Comparison of ENCODE assay signal across 16 mouse cellular contexts in the genomic region with DNA sequence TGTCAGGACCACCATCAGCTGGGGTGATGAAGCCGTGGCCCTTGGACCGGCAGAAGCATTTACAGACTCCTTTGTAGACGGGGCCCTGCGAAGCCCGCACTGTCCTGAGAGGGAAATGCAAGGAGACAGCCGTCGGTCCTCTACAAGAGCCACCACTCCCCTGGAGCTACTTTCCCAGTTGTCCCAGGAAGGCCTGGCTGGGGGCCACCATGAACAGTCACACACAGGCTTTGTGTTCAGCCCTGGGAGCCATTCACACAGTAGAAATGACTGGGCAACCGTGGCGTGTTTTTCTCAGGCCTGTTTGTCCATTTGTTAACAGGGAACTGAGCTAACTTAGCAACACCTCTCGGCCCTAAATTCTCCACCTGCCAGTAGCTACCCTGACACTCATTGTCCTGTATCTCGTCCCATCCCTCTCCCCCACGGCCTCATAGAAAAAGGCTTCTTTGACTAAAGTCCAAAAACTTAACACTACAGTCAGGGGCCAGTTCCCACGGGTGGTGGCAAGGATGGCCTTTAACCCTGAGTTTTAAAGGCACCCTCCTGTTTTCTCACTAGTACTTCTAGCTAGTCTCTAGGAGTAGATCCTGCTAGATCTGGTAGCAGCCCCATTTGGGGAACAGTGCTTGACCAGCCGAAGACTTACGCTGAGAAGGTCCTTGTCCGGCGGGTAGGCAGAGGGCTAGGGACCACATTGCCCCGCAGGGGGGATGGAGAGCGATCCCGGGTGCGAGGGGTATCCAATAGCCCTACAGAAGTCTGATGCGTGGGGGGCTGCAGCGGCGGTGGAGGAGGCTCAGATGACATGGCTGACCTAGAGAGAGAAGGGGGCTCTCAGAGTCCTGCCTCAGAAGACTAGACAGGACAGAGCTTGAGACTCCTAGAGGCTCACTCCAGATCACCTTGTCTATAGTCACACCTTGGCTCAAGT. TPM values are rescaled to one million over a fixed set of nuclear protein-coding genes. Genes with fewer than 3 reads are reported as not detected.
DNase-seq lines count a peak whose midpoint lies in the region; ATAC-seq lines count a peak whose summit lies in the region.
"Had no signal": no experiment of that assay in that cellular context is flagged by ENCODE, and none has a peak within 500 bp of the region (broad histone marks: within the 10 kb centered on the region; RNA-seq: fewer than 3 reads in every experiment).

No protein-coding gene starts in this region.

- peaks cover 57% of the 10 kb centered on the region for H3K4me1 ChIP-seq in neural tube, embryonic 15.5 days
- peaks cover 30% of the 10 kb centered on the region for H3K4me1 ChIP-seq in intestine, embryonic 16.5 days (ENCODE audit: control insufficient read depth, insufficient read depth, low read length)

- no peaks in the 10 kb centered on the region for H3K27me3 ChIP-seq in neural tube, embryonic 15.5 days (replicated peaks)
- no peaks in the 10 kb centered on the region for H3K27me3 ChIP-seq in intestine, embryonic 16.5 days (replicated peaks; ENCODE audit: control insufficient read depth, insufficient read depth, low read length)
- H3K27me3 ChIP-seq: midbrain, embryonic 12.5 days had no signal

- WGBS in neural tube, embryonic 15.5 days = 79% methylated on average over 24 of the region's 24 CpGs
- WGBS in intestine, embryonic 16.5 days = 82% methylated on average over 24 of the region's 24 CpGs

- H3K9ac ChIP-seq in neural tube, embryonic 15.5 days (replicated peaks) = no peak overlapping the region
- H3K9ac ChIP-seq in intestine, embryonic 16.5 days (ENCODE audit: low read depth, low read length) = no peak overlapping the region
- H3K9ac ChIP-seq: midbrain, embryonic 12.5 days had no signal

- H3K4me3 ChIP-seq in neural tube, embryonic 15.5 days (replicated peaks) = no peak overlapping the region
- no peak overlapping the region for H3K4me3 ChIP-seq in intestine, embryonic 16.5 days (ENCODE audit: low read length)
- H3K4me3 ChIP-seq: erythroblast, embryonic 14.5 days; midbrain, embryonic 12.5 days had no signal

- ATAC-seq in neural tube, embryonic 15.5 days (ENCODE audit: low FRiP score) = peak; percentile 32; the same call in 1 of the 2 replicates
- no peak for ATAC-seq in intestine, embryonic 16.5 days

- H3K9me3 ChIP-seq in neural tube, embryonic 15.5 days (replicated peaks) = no peaks in the 10 kb centered on the region
- no peaks in the 10 kb centered on the region for H3K9me3 ChIP-seq in intestine, embryonic 16.5 days (ENCODE audit: control insufficient read depth, low read length)
- H3K9me3 ChIP-seq: midbrain, embryonic 12.5 days had no signal

- peak overlapping the region; percentile 64 for H3K27ac ChIP-seq in neural tube, embryonic 15.5 days (replicated peaks)
- H3K27ac ChIP-seq in intestine, embryonic 16.5 days (ENCODE audit: low read length) = no peak overlapping the region
- H3K27ac ChIP-seq: midbrain, embryonic 12.5 days had no signal

- H3K4me2 ChIP-seq in neural tube, embryonic 15.5 days = no peak overlapping the region; the same call in 1 of the 2 replicates
- no peak overlapping the region for H3K4me2 ChIP-seq in intestine, embryonic 16.5 days (ENCODE audit: low read depth, low read length)
- H3K4me2 ChIP-seq: midbrain, embryonic 12.5 days had no signal

- H3K36me3 ChIP-seq in neural tube, embryonic 15.5 days = peaks cover 36% of the 10 kb centered on the region
- peaks cover 3% of the 10 kb centered on the region for H3K36me3 ChIP-seq in intestine, embryonic 16.5 days (ENCODE audit: control insufficient read depth, insufficient read depth, low read length)

- DNase-seq in heart, adult 11 months = peak; percentile 95
- no peak for DNase-seq in heart, postnatal 4 days
- peak; percentile 55 for DNase-seq in layer of hippocampus, adult 11-12 months (ENCODE audit: low spot score)
- no peak for DNase-seq in layer of hippocampus, adult 9-10 months (ENCODE audit: low spot score)
- peak; percentile 28 for DNase-seq in right cerebral cortex, postnatal 14 days
- no peak for DNase-seq in right cerebral cortex, postnatal 36 days (ENCODE audit: low spot score in 2 of 2)
- DNase-seq: gastrocnemius, postnatal 25 days; thymus, postnatal 36 days had no signal

RNA-seq across cellular contexts. Expression of a gene that starts 8.1 kb away (rescaled TPM):
- 10 to 100 TPM; 52.8 to 56.0 TPM for total RNA-seq in heart, postnatal 4 days (2021)
- 141 and 152 TPM in 2 replicates for polyA plus RNA-seq in neural tube, embryonic 15.5 days (2015; fragmentation: Nextera tagmentation; extraction: Ambion mirVana)
- 85.0 and 89.4 TPM in 2 replicates for polyA plus RNA-seq in intestine, embryonic 16.5 days (2015; fragmentation: Nextera tagmentation; extraction: Ambion mirVana)

RNA-seq across cellular contexts. Expression of a gene that starts 16.7 kb away (rescaled TPM):
- total RNA-seq in heart, postnatal 4 days (2021) = not detected
- polyA plus RNA-seq in neural tube, embryonic 15.5 days (2015; fragmentation: Nextera tagmentation; extraction: Ambion mirVana) = not detected in 2 replicates
- not detected in 2 replicates for polyA plus RNA-seq in intestine, embryonic 16.5 days (2015; fragmentation: Nextera tagmentation; extraction: Ambion mirVana)
- total RNA-seq: gastrocnemius, postnatal 25 days; left cerebral cortex, postnatal 25 days had no signal
- polyA plus RNA-seq: C2C12; erythroblast, embryonic 14.5 days; intestine, embryonic 14.5 days; liver, embryonic 16.5 days; midbrain, embryonic 12.5 days had no signal

RNA-seq across cellular contexts. Expression of a gene that starts 26.4 kb away (rescaled TPM):
- total RNA-seq in heart, postnatal 4 days (2021) = 10 to 100 TPM; 12.7 to 13.1 TPM
- polyA plus RNA-seq in neural tube, embryonic 15.5 days (2015; fragmentation: Nextera tagmentation; extraction: Ambion mirVana) = 20.0 and 22.0 TPM in 2 replicates
- 23.9 and 24.2 TPM in 2 replicates for polyA plus RNA-seq in intestine, embryonic 16.5 days (2015; fragmentation: Nextera tagmentation; extraction: Ambion mirVana)

RNA-seq across cellular contexts. Expression of a gene that starts 26.4 kb away (rescaled TPM):
- 10 to 100 TPM; 36.5 to 39.0 TPM for total RNA-seq in heart, postnatal 4 days (2021)
- 38.2 and 44.6 TPM in 2 replicates for polyA plus RNA-seq in neural tube, embryonic 15.5 days (2015; fragmentation: Nextera tagmentation; extraction: Ambion mirVana)
- polyA plus RNA-seq in intestine, embryonic 16.5 days (2015; fragmentation: Nextera tagmentation; extraction: Ambion mirVana) = 126 and 128 TPM in 2 replicates

Comparison
In these comparisons a context has a peak if more than half of its experiments do, and no peak if none do; other contexts are left out.
1. DNase-seq: peak in heart, adult 11 months (single experiment), layer of hippocampus, adult 11-12 months (single experiment) and right cerebral cortex, postnatal 14 days (single experiment); none in heart, postnatal 4 days (single experiment), layer of hippocampus, adult 9-10 months (single experiment) and right cerebral cortex, postnatal 36 days (0 of 2).